Mouse (Mus musculus) G1E (cell line): ENCODE measurements at regions not wholly inside any gene's neighbourhood (a gene's known extent, or its start where the extent isn't known, plus 50 kb on each side); places are given as distances from the start of the nearest gene placed in this dataset.
"Not testable (repeated sequence)": the region's sequence is repeated elsewhere in the genome, so short reads cannot be mapped to it uniquely, and the experiment has no call there.

Source experiments
- CTCF ChIP-seq: IDR thresholded peaks from 2 replicates; pipeline ENCODE4 v1.5.1; 2012; ENCODE audit warnings: low read depth, low read length, inconsistent platforms, mixed read lengths
- GATA1 ChIP-seq: IDR thresholded peaks from 2 replicates; pipeline ENCODE4 v1.6.1; 2012; ENCODE audit warnings: borderline replicate concordance, low read length, inconsistent platforms, mixed read lengths
- GATA2 ChIP-seq: IDR thresholded peaks from 2 replicates; pipeline ENCODE4 v1.6.1; 2012; ENCODE audit warnings: low read depth, low read length, inconsistent platforms, borderline replicate concordance
- POLR2AphosphoS5 ChIP-seq: IDR thresholded peaks from 2 replicates; pipeline ENCODE4 v1.6.1; 2012; ENCODE audit warnings: low read depth, low read length, inconsistent platforms; ENCODE audit not compliant: insufficient replicate concordance
- TAL1 ChIP-seq: conservative IDR thresholded peaks from 2 replicates; pipeline ENCODE4 v1.6.1; 2012; ENCODE audit warnings: low read depth, low read length, inconsistent platforms, mixed read lengths

- TF ChIP-seq CTCF, GATA1, TAL1, POLR2AphosphoS5, GATA2: not testable (repeated sequence)
These were observed 466.6 kb upstream of the Olfr1507 start for GRCm38 (mm10) chr14:52962110-52962509.
